Mouse (Mus musculus): ENCODE data around the gene Drc1. TPM values are rescaled to one million over a fixed set of nuclear protein-coding genes. Genes with fewer than 3 reads are reported as not detected.

Drc1 gene
- polyA plus RNA-seq, 1 experiment from 2014 or later: 0.36 TPM

DNA sequence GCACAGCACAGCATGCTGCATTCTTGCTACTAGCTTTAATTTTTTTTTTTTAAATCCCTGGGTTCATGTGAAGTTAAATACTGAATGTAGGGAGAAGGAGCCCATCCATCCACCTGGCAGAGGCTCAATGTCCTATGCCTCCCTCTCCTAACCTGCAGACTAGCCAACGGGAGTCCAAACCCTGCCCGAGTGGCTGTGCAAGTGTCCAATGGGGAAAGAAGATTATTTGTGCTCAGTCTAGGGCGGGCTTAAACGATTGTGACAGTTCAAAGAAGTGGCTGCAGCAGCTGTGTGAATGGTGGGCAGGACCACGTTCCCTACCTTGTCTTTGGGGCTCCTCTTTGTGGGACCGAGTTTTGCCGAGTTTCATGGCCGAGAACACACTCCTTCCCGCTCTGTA lies 125.7 kb downstream of the Drc1 start:
- in situ Hi-C loops (cut with MboI; ENCODE audit: low pct_unique_long_range_greater_than_20kb): no loop called here
- CTCF ChIA-PET: interaction anchor here (0.8 to 1.0 kb wide), 2 partner anchors 18 to 198 kb away, joined by 3 read pairs; no protein-coding TSS in a partner anchor
- H3K27me3 ChIP-seq: peaks cover 13% of the 10 kb centered on the region
- no peak for TF ChIP-seq CTCF (IDR thresholded peaks at IDR 0.05)
- no peak for ATAC-seq
- POLR2A ChIA-PET: no interaction called here
- no peak for DNase-seq (ENCODE audit: low read depth, low spot score)

DNA sequence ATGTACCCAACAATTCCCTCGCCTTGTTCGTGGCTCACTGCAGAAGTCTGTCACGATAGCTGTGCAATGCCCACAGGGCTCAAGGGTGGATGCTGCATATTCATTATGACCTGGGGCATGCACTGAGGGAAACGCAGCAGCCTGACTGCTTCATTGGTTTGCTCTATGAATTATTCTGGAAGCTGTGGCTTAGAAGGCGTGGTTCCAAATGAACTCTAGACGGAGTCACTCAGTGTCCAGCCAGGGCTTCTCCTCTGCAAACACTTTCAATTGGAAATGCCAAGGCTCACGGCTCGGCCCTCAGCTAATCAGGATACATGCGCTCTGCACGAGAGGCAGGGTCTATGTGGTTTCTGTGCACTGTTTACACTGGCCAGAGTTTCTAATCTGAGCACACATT lies 130.3 kb downstream of the Drc1 start:
- ChIA-PET POLR2A (no interaction called here), CTCF (interaction anchor here (1.1 kb wide), 1 partner anchor 11 kb away, joined by 3 read pairs; no protein-coding TSS in a partner anchor)
- no peak for DNase-seq (ENCODE audit: low read depth, low spot score)
- in situ Hi-C loops (cut with MboI; ENCODE audit: low pct_unique_long_range_greater_than_20kb): no loop called here
- ATAC-seq: no peak
- peaks cover 12% of the 10 kb centered on the region for H3K27me3 ChIP-seq
- TF ChIP-seq CTCF (IDR thresholded peaks at IDR 0.05): no peak

DNA sequence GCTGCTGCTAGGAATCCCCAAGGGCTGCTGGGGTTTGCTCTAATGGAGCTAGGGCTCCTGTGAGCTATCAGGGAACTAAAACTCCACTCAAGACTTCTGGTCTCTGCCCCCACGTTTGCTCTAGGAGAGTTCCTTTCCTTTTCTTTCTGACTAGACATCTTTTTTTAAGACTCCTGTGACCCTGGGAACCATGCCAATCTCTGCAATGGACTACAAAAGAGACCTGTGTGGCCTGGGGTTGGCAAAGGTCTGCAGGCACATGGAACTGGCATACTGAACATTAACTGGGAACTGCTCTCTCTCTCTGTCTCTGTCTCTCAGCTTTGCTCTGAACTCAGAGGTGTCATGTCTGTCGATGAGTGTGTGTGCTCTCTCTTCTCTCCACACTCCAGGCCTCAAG lies 134.2 kb downstream of the Drc1 start:
- CTCF ChIA-PET: interaction anchor here (1.0 kb wide), 1 partner anchor 30 kb away, joined by 3 read pairs; no protein-coding TSS in a partner anchor
- DNase-seq (ENCODE audit: low read depth, low spot score) (no peak), ATAC-seq (no peak)
- H3K27me3 ChIP-seq: peaks cover 15% of the 10 kb centered on the region
- TF ChIP-seq CTCF (IDR thresholded peaks at IDR 0.05): no peak
- in situ Hi-C loops (cut with MboI; ENCODE audit: low pct_unique_long_range_greater_than_20kb): no loop called here
- POLR2A ChIA-PET: no interaction called here

DNA sequence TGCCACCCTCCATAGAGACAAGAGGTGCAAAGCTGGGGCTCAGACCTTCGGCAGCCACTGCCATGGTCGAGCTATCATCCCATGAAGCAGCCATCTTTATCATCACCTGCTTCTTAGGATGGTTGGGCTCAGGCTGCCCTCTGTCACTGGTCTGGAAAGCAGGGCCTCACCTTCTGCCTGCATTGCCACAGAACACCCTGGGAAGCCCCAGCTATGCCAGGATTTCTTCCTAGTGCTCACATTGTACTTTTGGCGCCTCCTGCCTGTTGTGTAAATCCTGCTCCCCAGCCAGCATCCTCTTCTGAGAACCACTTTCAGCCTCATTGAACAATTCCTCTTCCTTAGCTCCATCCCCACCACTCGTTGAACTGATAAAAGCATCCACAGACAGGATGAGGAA lies 134.7 kb downstream of the Drc1 start:
- TF ChIP-seq CTCF (IDR thresholded peaks at IDR 0.05): no peak
- CTCF ChIA-PET: interaction anchor here (1.0 kb wide), 1 partner anchor 29 kb away, joined by 3 read pairs; no protein-coding TSS in a partner anchor

More for the DNA sequence above, 134.7 kb downstream of the Drc1 start:
- in situ Hi-C loops (cut with MboI; ENCODE audit: low pct_unique_long_range_greater_than_20kb): no loop called here
- POLR2A ChIA-PET: no interaction called here
- DNase-seq (ENCODE audit: low read depth, low spot score) (no peak), ATAC-seq (no peak)
- peaks cover 19% of the 10 kb centered on the region for H3K27me3 ChIP-seq

Other genes starting within 250 kb of the Drc1 start
- 94.3 TPM for gene Tyms, start 207.8 kb upstream of the Drc1 start, polyA plus RNA-seq (2021)
- 0.10 TPM for gene Garem2, start 176.2 kb upstream of the Drc1 start, polyA plus RNA-seq (2021)
- not detected for gene 3110082J24Rik, start 175.3 kb upstream of the Drc1 start, polyA plus RNA-seq (2021)
- 270 TPM for gene Hadha, start 126.2 kb upstream of the Drc1 start, polyA plus RNA-seq (2021)
- 273 TPM for gene Hadhb, start 126.1 kb upstream of the Drc1 start, polyA plus RNA-seq (2021)
- 0.01 TPM for gene Adgrf3, start 75.7 kb upstream of the Drc1 start, polyA plus RNA-seq (2021)
- gene Selenoi, start 48.8 kb upstream of the Drc1 start, polyA plus RNA-seq (2021): 32.8 TPM
- gene Otof, start 180.5 kb downstream of the Drc1 start, polyA plus RNA-seq (2021): not detected
- not detected for gene 1700001C02Rik, start 184.7 kb downstream of the Drc1 start, polyA plus RNA-seq (2021)

Data from Patski (cell line).